Mouse (Mus musculus) 416B (cell line): ENCODE data around the gene Gm10665.
"Not testable (repeated sequence)": the region's sequence is repeated elsewhere in the genome, so short reads cannot be mapped to it uniquely, and the experiment has no call there.

Experiments used
- DNase-seq: peaks from one replicate; pipeline ENCODE4 v3.0.0; 2011; ENCODE audit warnings: low read depth

Gm10665 gene

GRCm38 (mm10) chr7:22463975-22464374 lies at the start of gene Gm10665:
Gene Gm10665 (minus strand): TSS chr7:22464075.
- DNase-seq: not testable (repeated sequence)

- not testable (repeated sequence) for DNase-seq
Measured at GRCm38 (mm10) chr7:22499578-22499977, 35.7 kb upstream of the Gm10665 start, which contains the start of gene Vmn1r151. Gene Vmn1r151 (minus strand): TSS chr7:22499678.

- not testable (repeated sequence) for DNase-seq
Measured at GRCm38 (mm10) chr7:22438129-22438528, 25.7 kb downstream of the Gm10665 start, which contains the start of gene Vmn1r149. Gene Vmn1r149 (minus strand): TSS chr7:22438229.

- not testable (repeated sequence) for DNase-seq
Measured at GRCm38 (mm10) chr7:22413283-22413682, 50.6 kb downstream of the Gm10665 start, which contains the start of gene Vmn1r148. Gene Vmn1r148 (plus strand): TSS chr7:22413583.
